25 mouse cellular contexts compared by ENCODE assay signal in the genomic region with DNA sequence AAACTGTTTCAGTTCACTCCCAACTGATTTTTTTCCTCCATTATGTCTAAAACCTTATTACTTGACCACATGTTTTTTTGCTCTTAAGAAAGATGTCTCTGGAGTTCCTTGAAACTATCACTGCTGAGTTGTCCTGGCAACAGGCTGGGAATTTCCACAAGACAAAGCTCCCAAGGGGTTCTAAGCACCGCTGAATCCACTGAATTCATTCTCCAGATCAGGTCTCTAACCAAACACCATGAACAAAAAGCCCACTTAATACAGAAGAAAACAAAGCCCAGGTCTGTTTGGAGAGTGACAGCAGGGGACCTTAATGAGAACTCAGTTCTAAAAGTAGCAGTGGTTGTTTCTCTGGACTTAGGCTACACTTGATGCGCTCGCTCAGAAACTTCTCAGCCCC. TPM values are rescaled to one million over a fixed set of nuclear protein-coding genes. Genes with fewer than 3 reads are reported as not detected.
"Had no signal": no experiment of that assay in that cellular context is flagged by ENCODE, and none has a peak within 500 bp of the region (broad histone marks: within the 10 kb centered on the region; RNA-seq: fewer than 3 reads in every experiment).

No protein-coding gene starts in this region.

- DNase-seq: kidney, adult 8-10 months; kidney, postnatal 25 days; layer of hippocampus, adult 9-11 months; layer of hippocampus, postnatal 36 days; lung, adult 2 months; lung, postnatal 36 days; right cerebral cortex, adult 18-20 months; right cerebral cortex, postnatal 25 days; spleen, adult 18-20 months; thymus, adult 2 months; thymus, postnatal 25 days had no signal

- H3K36me3 ChIP-seq: midbrain, embryonic 12.5 days; neural tube, embryonic 15.5 days had no signal

- H3K9ac ChIP-seq: limb, embryonic 12.5 days; liver, embryonic 15.5 days; midbrain, embryonic 12.5 days; neural tube, embryonic 15.5 days had no signal

- ATAC-seq: lung, postnatal 0 days had no signal

- H3K4me1 ChIP-seq: liver, embryonic 15.5 days; midbrain, embryonic 12.5 days; neural tube, embryonic 15.5 days had no signal

- H3K4me2 ChIP-seq: limb, embryonic 12.5 days; liver, embryonic 11.5 days; liver, embryonic 15.5 days; midbrain, embryonic 12.5 days; neural tube, embryonic 15.5 days had no signal

- H3K9me3 ChIP-seq: limb, embryonic 12.5 days; liver, embryonic 15.5 days; midbrain, embryonic 12.5 days; neural tube, embryonic 15.5 days had no signal

- H3K27ac ChIP-seq: limb, embryonic 12.5 days; liver, embryonic 15.5 days; midbrain, embryonic 12.5 days; neural tube, embryonic 15.5 days had no signal

- H3K4me3 ChIP-seq: limb, embryonic 12.5 days; liver, embryonic 15.5 days; midbrain, embryonic 12.5 days; myocyte; neural tube, embryonic 15.5 days had no signal

- H3K27me3 ChIP-seq: limb, embryonic 12.5 days; liver, embryonic 15.5 days; midbrain, embryonic 12.5 days; neural tube, embryonic 15.5 days had no signal

RNA-seq across cellular contexts. Expression of gene 1700019A02Rik, which starts 3.8 kb away (rescaled TPM):
- total RNA-seq: layer of hippocampus, postnatal 36 days; left cerebral cortex, adult 8-10 months; left cerebral cortex, postnatal 25 days; megakaryocyte progenitor cell, adult 5-6 weeks had no signal
- polyA plus RNA-seq: kidney, embryonic 16.5 days; limb, embryonic 12.5 days; liver, embryonic 11.5 days; liver, embryonic 15.5 days; lung, adult 2 months; lung, postnatal 0 days; midbrain, embryonic 12.5 days; myocyte; neural tube, embryonic 11.5 days; neural tube, embryonic 15.5 days; stomach, embryonic 14.5 days; thymus, adult 2 months; urinary bladder, adult 2 months had no signal
